In genomic region chr9:89881552-89881951, GRCm38 (mm10) we compare ENCODE assay signal across 23 mouse cellular contexts. TPM values are rescaled to one million over a fixed set of nuclear protein-coding genes. Genes with fewer than 3 reads are reported as not detected.
DNase-seq lines count a peak whose midpoint lies in the region; ATAC-seq lines count a peak whose summit lies in the region.
"Had no signal": no experiment of that assay in that cellular context is flagged by ENCODE, and none has a peak within 500 bp of the region (broad histone marks: within the 10 kb centered on the region; RNA-seq: fewer than 3 reads in every experiment).

No protein-coding gene starts in this region.

- 45% methylated on average over 7 of the region's 7 CpGs for WGBS in midbrain, embryonic 11.5 days
- 53% methylated on average over 7 of the region's 7 CpGs for whole genome bisulfite sequencing in midbrain, embryonic 16.5 days

- ATAC-seq in midbrain, embryonic 11.5 days (ENCODE audit: low FRiP score) = no peak
- no peak for ATAC-seq in midbrain, embryonic 16.5 days
- ATAC-seq: activated CD4-positive, CD25-positive, alpha-beta regulatory T cell, adult 4 months; forebrain, embryonic 14.5 days; forebrain, postnatal 0 days had no signal

- H3K4me2 ChIP-seq in midbrain, embryonic 11.5 days = no peak overlapping the region
- no peak overlapping the region for H3K4me2 ChIP-seq in midbrain, embryonic 16.5 days (ENCODE audit: low read length)
- H3K4me2 ChIP-seq: embryonic facial prominence, embryonic 12.5 days; forebrain, embryonic 12.5 days had no signal

- H3K9me3 ChIP-seq in midbrain, embryonic 11.5 days (ENCODE audit: control insufficient read depth, low read length) = no peaks in the 10 kb centered on the region
- 0 out of 2 replicates have a peak, but pooled peaks cover 8% of the 10 kb centered on the region for H3K9me3 ChIP-seq in midbrain, embryonic 16.5 days (replicated peaks; ENCODE audit: control insufficient read depth, low read length, poor library complexity, severe bottlenecking)

- peak; percentile 79 for DNase-seq in heart, adult 11 months
- no peak for DNase-seq in heart, postnatal 36 days
- peak; percentile 90 for DNase-seq in midbrain, embryonic 11.5 days (ENCODE audit: low spot score, missing footprints)
- DNase-seq in testis, postnatal 10 days (ENCODE audit: low spot score) = peak; percentile 40
- no peak for DNase-seq in testis, postnatal 14 days (ENCODE audit: low spot score)
- no peak for DNase-seq in layer of hippocampus, adult 18-20 months (ENCODE audit: low spot score in 2 of 2)
- DNase-seq: adrenal gland, adult 8-10 months; adrenal gland, postnatal 14 days; adrenal gland, postnatal 36 days; cerebellum, adult 11-12 months; cerebellum, adult 2 months; cerebellum, adult 9-10 months; cerebellum, postnatal 10 days; cerebellum, postnatal 25 days had no signal

- H3K36me3 ChIP-seq in midbrain, embryonic 11.5 days (ENCODE audit: control insufficient read depth, insufficient read depth, low read length) = no peaks in the 10 kb centered on the region
- no peaks in the 10 kb centered on the region for H3K36me3 ChIP-seq in midbrain, embryonic 16.5 days (ENCODE audit: control insufficient read depth, insufficient read depth, low read length)
- H3K36me3 ChIP-seq: embryonic facial prominence, embryonic 10.5 days; embryonic facial prominence, embryonic 12.5 days; forebrain, embryonic 12.5 days had no signal

- H3K27me3 ChIP-seq in midbrain, embryonic 11.5 days (ENCODE audit: control insufficient read depth, insufficient read depth, low read length) = peaks cover 30% of the 10 kb centered on the region
- H3K27me3 ChIP-seq in midbrain, embryonic 16.5 days (ENCODE audit: control insufficient read depth, insufficient read depth, low read depth, low read length) = peaks cover 19% of the 10 kb centered on the region

- H3K27ac ChIP-seq in midbrain, embryonic 11.5 days (ENCODE audit: low read depth, low read length) = no peak overlapping the region
- no peak overlapping the region for H3K27ac ChIP-seq in midbrain, embryonic 16.5 days (ENCODE audit: low read length)
- H3K27ac ChIP-seq: embryonic facial prominence, embryonic 10.5 days; embryonic facial prominence, embryonic 12.5 days; forebrain, embryonic 12.5 days had no signal

- no peak overlapping the region for H3K9ac ChIP-seq in midbrain, embryonic 11.5 days (ENCODE audit: low read length)
- no peak overlapping the region for H3K9ac ChIP-seq in midbrain, embryonic 16.5 days (ENCODE audit: low read depth, low read length)
- H3K9ac ChIP-seq: embryonic facial prominence, embryonic 12.5 days; forebrain, embryonic 12.5 days; forebrain, postnatal 0 days had no signal

- intact Hi-C loops in heart, postnatal 36 days (cut with DNase I) = no loop called here

- no peaks in the 10 kb centered on the region for H3K4me1 ChIP-seq in midbrain, embryonic 11.5 days (ENCODE audit: control insufficient read depth, insufficient read depth, low read length)
- no peaks in the 10 kb centered on the region for H3K4me1 ChIP-seq in midbrain, embryonic 16.5 days (ENCODE audit: control insufficient read depth, insufficient read depth, low read length)
- H3K4me1 ChIP-seq: embryonic facial prominence, embryonic 12.5 days; forebrain, embryonic 12.5 days had no signal

- H3K4me3 ChIP-seq in midbrain, embryonic 11.5 days (ENCODE audit: low read depth, low read length) = no peak overlapping the region
- no peak overlapping the region for H3K4me3 ChIP-seq in midbrain, embryonic 16.5 days (ENCODE audit: low read depth, low read length)
- H3K4me3 ChIP-seq: embryonic facial prominence, embryonic 10.5 days; embryonic facial prominence, embryonic 12.5 days; forebrain, embryonic 12.5 days had no signal

RNA-seq across cellular contexts. Expression of gene Rasgrf1, which starts 28.2 kb away (rescaled TPM):
- not detected for total RNA-seq in heart, postnatal 36 days (2021)
- 0.07 and 0.18 TPM in 2 replicates for polyA plus RNA-seq in midbrain, embryonic 11.5 days (2014; fragmentation: Nextera tagmentation; extraction: Ambion mirVana)
- 5.6 and 9.9 TPM in 2 replicates for polyA plus RNA-seq in midbrain, embryonic 16.5 days (2015; fragmentation: Nextera tagmentation; extraction: Ambion mirVana)
- total RNA-seq in layer of hippocampus, adult 18-20 months (2021) = 100 to 1,000 TPM; 523 to 556 TPM
- total RNA-seq: MEL had no signal
- polyA plus RNA-seq: activated CD4-positive, CD25-positive, alpha-beta regulatory T cell, adult 4 months; C2C12 had no signal

Comparison
In these comparisons a context has a peak if more than half of its experiments do, and no peak if none do; other contexts are left out.
1. DNase-seq: peak in heart, adult 11 months (single experiment), midbrain, embryonic 11.5 days (single experiment) and testis, postnatal 10 days (single experiment); none in heart, postnatal 36 days (0 of 2), testis, postnatal 14 days (single experiment) and layer of hippocampus, adult 18-20 months (0 of 2).
2. RNA of gene Rasgrf1, which starts 28.2 kb away (total RNA-seq): 523 to 556 TPM in layer of hippocampus, adult 18-20 months; not detected in heart, postnatal 36 days; every median in the first group is over 100 times any median in the second.